Mouse (Mus musculus) bone marrow, adult 2 months (tissue): ENCODE measurements at regions not wholly inside any gene's neighbourhood (a gene's known extent, or its start where the extent isn't known, plus 50 kb on each side); places are given as distances from the start of the nearest gene placed in this dataset.

Source experiments
- CTCF ChIP-seq: fragments of 200-500 bp; IDR thresholded peaks from 2 replicates; pipeline ENCODE4 v1.5.1; 2011; ENCODE audit warnings: low read length, control low read depth; ENCODE audit not compliant: control insufficient read depth, insufficient read depth
- POLR2A ChIP-seq: fragments of 200-500 bp; IDR thresholded peaks from 2 replicates; pipeline ENCODE4 v1.6.1; 2011; ENCODE audit warnings: low read depth, mild to moderate bottlenecking, control low read depth, low read length, borderline replicate concordance; ENCODE audit not compliant: control insufficient read depth

DNA sequence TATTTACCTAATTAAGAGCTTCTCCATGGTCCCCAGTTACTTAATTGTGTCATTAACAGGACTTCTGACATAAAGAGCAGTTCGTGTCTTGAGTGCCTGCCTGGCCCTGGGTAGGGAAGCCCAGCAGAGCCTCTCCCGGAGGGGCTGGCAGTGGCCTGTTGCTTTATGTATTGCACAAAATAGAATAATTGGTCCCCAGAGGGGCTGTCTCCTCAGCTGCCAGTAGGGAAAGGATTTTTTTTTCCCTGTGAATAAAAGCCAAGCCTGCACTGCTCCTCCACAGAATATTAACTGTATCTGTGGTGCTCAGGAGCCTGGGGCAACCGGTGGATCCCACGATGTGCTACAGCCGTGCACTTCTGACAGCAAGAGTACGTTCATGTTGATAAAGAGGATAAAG is 159.8 kb upstream of the Runx1 start:
- TF ChIP-seq POLR2A (no peak), CTCF (no peak)
